Mouse (Mus musculus) heart, embryonic 16.5 days (tissue): ENCODE measurements around the gene Snx9. TPM values are rescaled to one million over a fixed set of nuclear protein-coding genes. Genes with fewer than 3 reads are reported as not detected.

Source experiments
- ATAC-seq: fragments of 200-750 bp; cut with Nextera tagmentation; replicated peaks from 2 replicates; pipeline ENCODE4 v1.8.0; 2017; ENCODE audit warnings: moderate number of reproducible peaks; ENCODE audit not compliant: insufficient read depth, low FRiP score; ENCODE audit errors: extremely low read depth
- H3K27ac ChIP-seq: fragments of 300-500 bp; sonication (generic); 2 replicates; pipeline ENCODE4 v1.5.1; 2014; ENCODE audit warnings: mild to moderate bottlenecking, low read length, control low read depth, moderate library complexity
- H3K27me3 ChIP-seq: fragments of 300-500 bp; sonication (generic); 2 replicates; pipeline ENCODE4 v1.6.1; 2014; ENCODE audit warnings: low read length, mixed read lengths; ENCODE audit not compliant: control insufficient read depth, insufficient read depth
- H3K36me3 ChIP-seq: fragments of 300-500 bp; sonication (generic); 2 replicates; pipeline ENCODE4 v1.6.1; 2014; ENCODE audit not compliant: control insufficient read depth, insufficient read depth
- H3K4me1 ChIP-seq: fragments of 300-500 bp; sonication (generic); 2 replicates; pipeline ENCODE4 v1.6.1; 2014; ENCODE audit warnings: low read length, mixed read lengths; ENCODE audit not compliant: control insufficient read depth, insufficient read depth
- H3K4me2 ChIP-seq: fragments of 300-500 bp; sonication (generic); 2 replicates; pipeline ENCODE4 v1.6.1; 2014; ENCODE audit warnings: low read depth, mild to moderate bottlenecking, control low read depth, low read length
- H3K4me3 ChIP-seq: fragments of 300-500 bp; sonication (generic); 2 replicates; pipeline ENCODE4 v1.5.1; 2014; ENCODE audit warnings: mild to moderate bottlenecking, control low read depth, low read length
- H3K9ac ChIP-seq: fragments of 300-500 bp; sonication (generic); 2 replicates; pipeline ENCODE4 v1.6.1; 2014; ENCODE audit warnings: low read length, control low read depth
- H3K9me3 ChIP-seq: fragments of 300-500 bp; sonication (generic); replicated peaks from 2 replicates; pipeline ENCODE4 v1.6.1; 2016; ENCODE audit warnings: low read length; ENCODE audit not compliant: control insufficient read depth
- WGBS: fragments of 180-500 bp; shearing (Covaris S2); extraction: QIAGEN DNeasy Blood & Tissue Kit; methylation state at CpG from one replicate; pipeline ENCODE4 v1.1.7; 2014; 5-methylcytosine and 5-hydroxymethylcytosine counted together
- polyA plus RNA-seq: library from polyadenylated mRNA; unstranded; fragments of >200 nt; fragmentation: Nextera tagmentation; extraction: Ambion mirVana; gene quantifications from 2 replicates; pipeline ENCODE4 v1.2.1, GENCODE M21; 2015

Gene Snx9
- polyA plus RNA-seq, 1 experiment from 2014 or later, result 19.4 TPM

GRCm38 (mm10) chr17:5834166-5834565 lies 7.0 kb upstream of the Snx9 start:
- Histone ChIP-seq H3K9me3 (0 out of 2 replicates have a peak, but pooled peaks cover 3% of the 10 kb centered on the region), H3K27ac (no peak overlapping the region), H3K4me2 (no peak overlapping the region), H3K9ac (no peak overlapping the region), H3K4me1 (peaks cover 3% of the 10 kb centered on the region), H3K36me3 (no peaks in the 10 kb centered on the region), H3K4me3 (no peak overlapping the region), H3K27me3 (no peaks in the 10 kb centered on the region)
- no peak for ATAC-seq
- 82% methylated on average over 3 of the region's 3 CpGs for WGBS

- Histone ChIP-seq H3K4me1 (peaks cover 4% of the 10 kb centered on the region), H3K27ac (no peak overlapping the region), H3K27me3 (no peaks in the 10 kb centered on the region), H3K4me2 (no peak overlapping the region), H3K4me3 (no peak overlapping the region), H3K36me3 (no peaks in the 10 kb centered on the region), H3K9ac (no peak overlapping the region), H3K9me3 (0 out of 2 replicates have a peak, but pooled peaks cover 3% of the 10 kb centered on the region)
- WGBS, result 59% methylated on average over 3 of the region's 3 CpGs
- no peak for ATAC-seq
Observed at GRCm38 (mm10) chr17:5834798-5835328, 6.3 kb upstream of the Snx9 start.

- H3K9me3 ChIP-seq, result 0 out of 2 replicates have a peak, but pooled peaks cover 3% of the 10 kb centered on the region
- no peaks in the 10 kb centered on the region for H3K36me3 ChIP-seq
- H3K4me2 ChIP-seq, result peak overlapping the region; percentile 93
- H3K27me3 ChIP-seq, result no peaks in the 10 kb centered on the region
- no peak overlapping the region for H3K4me3 ChIP-seq
- peak overlapping the region; percentile 31; the same call in 1 of the 2 replicates for H3K27ac ChIP-seq
- WGBS, result 72% methylated on average over 5 of the region's 5 CpGs
- peaks cover 16% of the 10 kb centered on the region for H3K4me1 ChIP-seq
- no peak overlapping the region for H3K9ac ChIP-seq
- no peak for ATAC-seq
Observed at GRCm38 (mm10) chr17:5839549-5840240, 1.4 kb upstream of the Snx9 start.

- peak; percentile 43 for ATAC-seq
Observed at GRCm38 (mm10) chr17:5840550-5841127, 490 bp upstream of the Snx9 start.

GRCm38 (mm10) chr17:5841943-5842273 lies 779 bp downstream of the Snx9 start:
- Histone ChIP-seq H3K9me3 (no peaks in the 10 kb centered on the region), H3K4me3 (peak overlapping the region; percentile 89), H3K27ac (peak overlapping the region; percentile 99), H3K4me1 (peaks cover 22% of the 10 kb centered on the region), H3K9ac (peak overlapping the region; percentile 99), H3K27me3 (no peaks in the 10 kb centered on the region), H3K4me2 (peak overlapping the region; percentile 93), H3K36me3 (no peaks in the 10 kb centered on the region)
- no peak for ATAC-seq
- WGBS, result 0% methylated on average over 7 of the region's 7 CpGs

More at GRCm38 (mm10) chr17:5840550-5841127, 490 bp upstream of the Snx9 start:
- no peaks in the 10 kb centered on the region for H3K27me3 ChIP-seq
- H3K27ac ChIP-seq, result peak overlapping the region; percentile 99
- H3K9ac ChIP-seq, result peak overlapping the region; percentile 99
- no peaks in the 10 kb centered on the region for H3K36me3 ChIP-seq
- H3K4me1 ChIP-seq, result peaks cover 16% of the 10 kb centered on the region
- H3K4me3 ChIP-seq, result peak overlapping the region; percentile 89
- WGBS, result 5% methylated on average over 32 of the region's 32 CpGs
- H3K4me2 ChIP-seq, result peak overlapping the region; percentile 93
- 0 out of 2 replicates have a peak, but pooled peaks cover 3% of the 10 kb centered on the region for H3K9me3 ChIP-seq

GRCm38 (mm10) chr17:5842988-5843640 lies 2.0 kb downstream of the Snx9 start:
- peaks cover 22% of the 10 kb centered on the region for H3K4me1 ChIP-seq
- peak overlapping the region; percentile 14; the same call in 1 of the 2 replicates for H3K4me3 ChIP-seq
- no peaks in the 10 kb centered on the region for H3K9me3 ChIP-seq
- H3K27me3 ChIP-seq, result no peaks in the 10 kb centered on the region
- 71% methylated on average over 9 of the region's 9 CpGs for WGBS
- peak overlapping the region; percentile 93 for H3K4me2 ChIP-seq
- peak overlapping the region; percentile 41 for H3K9ac ChIP-seq
- no peak overlapping the region for H3K27ac ChIP-seq
- ATAC-seq, result no peak
- H3K36me3 ChIP-seq, result no peaks in the 10 kb centered on the region

GRCm38 (mm10) chr17:5843641-5843990 lies 2.5 kb downstream of the Snx9 start:
- Histone ChIP-seq H3K27me3 (no peaks in the 10 kb centered on the region), H3K4me1 (peaks cover 22% of the 10 kb centered on the region), H3K27ac (no peak overlapping the region), H3K9me3 (no peaks in the 10 kb centered on the region), H3K36me3 (no peaks in the 10 kb centered on the region), H3K9ac (no peak overlapping the region), H3K4me3 (no peak overlapping the region), H3K4me2 (no peak overlapping the region)
- WGBS, result 92% methylated on average over 7 of the region's 7 CpGs
- ATAC-seq, result no peak

- no peak overlapping the region for H3K4me2 ChIP-seq
- peaks cover 28% of the 10 kb centered on the region for H3K4me1 ChIP-seq
- no peak overlapping the region for H3K27ac ChIP-seq
- 77% methylated on average over 4 of the region's 4 CpGs for WGBS
- no peak for ATAC-seq
- no peaks in the 10 kb centered on the region for H3K27me3 ChIP-seq
- H3K9me3 ChIP-seq, result no peaks in the 10 kb centered on the region
- no peak overlapping the region for H3K9ac ChIP-seq
- H3K36me3 ChIP-seq, result no peaks in the 10 kb centered on the region
- no peak overlapping the region for H3K4me3 ChIP-seq
Observed at GRCm38 (mm10) chr17:5845376-5845775, 4.2 kb downstream of the Snx9 start.

GRCm38 (mm10) chr17:5846101-5846500 lies 5.0 kb downstream of the Snx9 start:
- no peak overlapping the region for H3K4me2 ChIP-seq
- H3K9ac ChIP-seq, result no peak overlapping the region
- no peaks in the 10 kb centered on the region for H3K9me3 ChIP-seq
- no peaks in the 10 kb centered on the region for H3K27me3 ChIP-seq
- ATAC-seq, result no peak
- H3K36me3 ChIP-seq, result no peaks in the 10 kb centered on the region
- 54% methylated on average over 8 of the region's 8 CpGs for whole genome bisulfite sequencing
- no peak overlapping the region for H3K4me3 ChIP-seq
- peaks cover 28% of the 10 kb centered on the region for H3K4me1 ChIP-seq
- H3K27ac ChIP-seq, result no peak overlapping the region
